Mouse (Mus musculus) liver, adult 2 months (tissue): Measurements from ENCODE around the gene Insm1. TPM values are rescaled to one million over a fixed set of nuclear protein-coding genes. Genes with fewer than 3 reads are reported as not detected.

Source experiments
- DNase-seq: peaks from one replicate; pipeline ENCODE4 v3.0.0-alpha.2; 2011; ENCODE audit warnings: low read depth, low spot score; ENCODE audit errors: extremely low read depth
- H3K27ac ChIP-seq: fragments of 200-500 bp; replicated peaks from 2 replicates; pipeline ENCODE4 v1.5.1; 2012; ENCODE audit warnings: low read depth, mild to moderate bottlenecking, control low read depth, inconsistent platforms, low read length; ENCODE audit not compliant: insufficient read depth
- H3K27me3 ChIP-seq: fragments of 200-500 bp; 2 replicates; pipeline ENCODE4 v1.6.1; 2012; ENCODE audit warnings: mild to moderate bottlenecking, moderate library complexity, low read length, inconsistent platforms; ENCODE audit not compliant: control insufficient read depth, insufficient read depth
- H3K36me3 ChIP-seq: fragments of 200-500 bp; 2 replicates; pipeline ENCODE4 v1.6.1; 2012; ENCODE audit warnings: low read length, inconsistent platforms; ENCODE audit not compliant: control insufficient read depth, insufficient read depth
- H3K4me1 ChIP-seq: fragments of 200-500 bp; 2 replicates; pipeline ENCODE4 v1.6.1; 2011; ENCODE audit warnings: low read length; ENCODE audit not compliant: control insufficient read depth, insufficient read depth
- H3K4me3 ChIP-seq: fragments of 200-500 bp; 2 replicates; pipeline ENCODE4 v1.5.1; 2011; ENCODE audit warnings: low read depth, mild to moderate bottlenecking, control low read depth, low read length, moderate library complexity; ENCODE audit not compliant: insufficient read depth
- H3K79me2 ChIP-seq: fragments of 200-500 bp; 2 replicates; pipeline ENCODE4 v1.6.1; 2012; ENCODE audit warnings: inconsistent platforms, mild to moderate bottlenecking, low read length, moderate library complexity; ENCODE audit not compliant: control insufficient read depth, insufficient read depth
- H3K9ac ChIP-seq: fragments of 200-500 bp; 2 replicates; pipeline ENCODE4 v1.6.1; 2012; ENCODE audit warnings: low read depth, mild to moderate bottlenecking, control low read depth, inconsistent platforms, low read length
- CTCF ChIP-seq: fragments of 200-500 bp; IDR thresholded peaks from 2 replicates; pipeline ENCODE4 v1.5.1; 2011; ENCODE audit warnings: low read depth, low read length, control low read depth
- POLR2A ChIP-seq: fragments of 200-500 bp; IDR thresholded peaks from 2 replicates; pipeline ENCODE4 v1.6.1; 2011; ENCODE audit warnings: low read length, control low read depth; ENCODE audit not compliant: insufficient read depth; ENCODE audit errors: extremely low read depth
- WGBS: fragments of 180-500 bp; shearing (Covaris S2); methylation state at CpG from one replicate; pipeline ENCODE4 v1.1.7; 2018; 5-methylcytosine and 5-hydroxymethylcytosine counted together
- polyA plus RNA-seq: library from polyadenylated mRNA; depleted of rRNA; stranded (reverse); fragments of >200 nt; gene quantifications from 2 replicates; pipeline ENCODE4 v1.2.3, GENCODE M21; 2012
- total RNA-seq: library from RNA; depleted of rRNA; stranded (reverse); fragments of >200 nt; gene quantifications from 2 replicates; pipeline ENCODE4 v1.2.3, GENCODE M21; 2014

Gene Insm1
- total and polyA plus RNA-seq, 2 experiments, result 0.04 TPM; not detected in 1

DNA sequence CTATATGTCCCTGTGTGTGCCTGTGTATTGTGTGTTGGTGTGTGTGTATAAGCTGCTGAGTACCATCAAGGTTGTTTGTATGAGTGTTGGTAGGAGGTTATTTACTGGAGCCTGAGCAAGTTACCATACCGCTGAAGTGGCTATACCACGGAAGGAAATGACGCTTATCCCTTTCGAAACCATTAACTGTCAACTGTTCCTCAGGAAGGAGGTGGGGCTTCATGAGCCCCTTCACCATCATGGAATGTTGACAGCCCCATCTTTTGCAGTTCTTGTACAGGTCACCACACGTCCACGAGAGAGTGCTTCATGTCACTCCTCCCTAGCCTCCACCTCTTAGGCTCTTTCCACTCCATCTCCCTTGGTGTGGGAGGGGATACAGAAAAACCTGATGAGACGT, 23.8 kb upstream of the Insm1 start:
- Histone ChIP-seq H3K27me3 (no peaks in the 10 kb centered on the region), H3K4me3 (no peak overlapping the region), H3K4me1 (no peaks in the 10 kb centered on the region), H3K27ac (no peak overlapping the region), H3K9ac (no peak overlapping the region), H3K36me3 (no peaks in the 10 kb centered on the region), H3K79me2 (no peaks in the 10 kb centered on the region)
- WGBS, result 66% methylated on average over 7 of the region's 7 CpGs
- TF ChIP-seq POLR2A, result no peak
- no peak for DNase-seq

GRCm38 (mm10) chr2:146210968-146211367, 10.8 kb upstream of the Insm1 start:
- no peak for DNase-seq

GRCm38 (mm10) chr2:146214715-146215114, 7.0 kb upstream of the Insm1 start:
- Histone ChIP-seq H3K4me3 (no peak overlapping the region), H3K27ac (no peak overlapping the region), H3K79me2 (no peaks in the 10 kb centered on the region), H3K4me1 (0 out of 2 replicates have a peak, but pooled peaks cover 2% of the 10 kb centered on the region), H3K36me3 (no peaks in the 10 kb centered on the region), H3K27me3 (peaks cover 25% of the 10 kb centered on the region), H3K9ac (no peak overlapping the region)
- DNase-seq, result peak; percentile 35
- TF ChIP-seq CTCF, result peak; percentile 66
- no peak for TF ChIP-seq POLR2A
- 8% methylated on average over 9 of the region's 9 CpGs for WGBS

More at GRCm38 (mm10) chr2:146210968-146211367, 10.8 kb upstream of the Insm1 start:
- Histone ChIP-seq H3K4me3 (no peak overlapping the region), H3K27ac (no peak overlapping the region), H3K27me3 (peaks cover 2% of the 10 kb centered on the region; the same call in 1 of the 2 replicates), H3K4me1 (no peaks in the 10 kb centered on the region), H3K36me3 (no peaks in the 10 kb centered on the region), H3K79me2 (no peaks in the 10 kb centered on the region), H3K9ac (no peak overlapping the region)
- WGBS, result 68% methylated on average over 4 of the region's 4 CpGs
- TF ChIP-seq POLR2A (no peak), CTCF (no peak)

GRCm38 (mm10) chr2:146216111-146217064, 5.3 kb upstream of the Insm1 start:
- H3K9ac ChIP-seq, result no peak overlapping the region
- no peak overlapping the region for H3K4me3 ChIP-seq
- H3K79me2 ChIP-seq, result no peaks in the 10 kb centered on the region
- H3K36me3 ChIP-seq, result no peaks in the 10 kb centered on the region
- no peak overlapping the region for H3K27ac ChIP-seq
- TF ChIP-seq POLR2A, result no peak
- no peak for TF ChIP-seq CTCF
- H3K27me3 ChIP-seq, result peaks cover 35% of the 10 kb centered on the region
- 0 out of 2 replicates have a peak, but pooled peaks cover 2% of the 10 kb centered on the region for H3K4me1 ChIP-seq
- no peak for DNase-seq
- WGBS, result 29% methylated on average over 14 of the region's 14 CpGs

DNA sequence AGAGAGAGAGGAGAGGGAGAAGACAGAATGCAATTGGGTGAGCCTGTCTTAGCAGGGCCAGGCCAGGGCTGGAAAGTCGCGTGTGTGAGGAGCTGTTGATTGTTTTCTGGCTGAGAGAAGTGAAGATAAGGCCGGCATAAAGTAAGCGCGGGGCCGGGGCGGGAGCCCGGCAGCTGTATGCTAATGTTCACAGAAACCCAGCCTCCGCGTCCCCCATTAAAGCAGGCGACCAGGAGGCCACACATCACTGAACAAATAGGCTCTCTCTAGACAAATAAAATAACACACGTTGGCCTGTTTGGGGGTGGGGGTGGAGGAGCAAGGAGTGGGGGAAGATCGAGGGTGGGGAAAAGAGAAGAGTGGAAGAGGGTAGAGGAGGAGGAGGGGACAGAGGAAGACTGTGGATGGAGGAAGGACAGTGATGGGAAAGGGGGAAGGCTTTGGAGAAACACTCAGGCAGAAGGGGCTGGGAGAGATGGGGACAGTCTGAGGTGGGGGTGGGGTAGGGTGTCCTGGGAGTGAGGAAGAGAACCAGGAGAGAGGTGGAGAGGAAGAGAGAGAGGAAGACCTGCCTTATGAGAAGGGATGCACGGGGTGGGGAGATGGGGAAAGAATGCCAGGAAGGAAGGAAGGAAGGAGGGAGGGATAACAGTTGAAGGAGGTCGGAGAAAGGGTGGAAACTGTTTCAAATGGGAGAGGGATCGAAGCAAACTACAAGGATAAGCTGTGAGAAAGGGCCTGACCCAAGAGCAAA, 4.3 kb upstream of the Insm1 start:
- no peak for TF ChIP-seq POLR2A
- Histone ChIP-seq H3K4me1 (0 out of 2 replicates have a peak, but pooled peaks cover 2% of the 10 kb centered on the region), H3K27me3 (peaks cover 45% of the 10 kb centered on the region), H3K79me2 (no peaks in the 10 kb centered on the region), H3K27ac (no peak overlapping the region), H3K9ac (no peak overlapping the region), H3K4me3 (no peak overlapping the region), H3K36me3 (no peaks in the 10 kb centered on the region)
- no peak for DNase-seq
- 8% methylated on average over 16 of the region's 16 CpGs for WGBS
